Mouse (Mus musculus) heart, embryonic 15.5 days (tissue): ENCODE data around the gene Clybl. TPM values are rescaled to one million over a fixed set of nuclear protein-coding genes. Genes with fewer than 3 reads are reported as not detected.

Source experiments
- ATAC-seq: fragments of 200-750 bp; cut with Nextera tagmentation; replicated peaks from 2 replicates; pipeline ENCODE4 v1.8.0; 2017; ENCODE audit warnings: low read depth, moderate TSS enrichment; ENCODE audit not compliant: insufficient number of reproducible peaks, insufficient read depth, low FRiP score
- H3K27ac ChIP-seq: fragments of 300-500 bp; sonication (generic); 2 replicates; pipeline ENCODE4 v1.5.1; 2015; ENCODE audit warnings: mild to moderate bottlenecking, inconsistent platforms
- H3K27me3 ChIP-seq: fragments of 300-500 bp; sonication (generic); 2 replicates; pipeline ENCODE4 v1.6.1; 2015; ENCODE audit warnings: inconsistent platforms
- H3K36me3 ChIP-seq: fragments of 300-500 bp; sonication (generic); 2 replicates; pipeline ENCODE4 v1.6.1; 2015; ENCODE audit warnings: mild to moderate bottlenecking, inconsistent platforms
- H3K4me1 ChIP-seq: fragments of 300-500 bp; sonication (generic); replicated peaks from 2 replicates; pipeline ENCODE4 v1.6.1; 2015; ENCODE audit warnings: inconsistent platforms
- H3K4me2 ChIP-seq: fragments of 300-500 bp; sonication (generic); 2 replicates; pipeline ENCODE4 v1.6.1; 2015; ENCODE audit warnings: inconsistent platforms, mild to moderate bottlenecking, moderate library complexity
- H3K4me3 ChIP-seq: fragments of 300-500 bp; sonication (generic); 2 replicates; pipeline ENCODE4 v1.5.1; 2015; ENCODE audit warnings: mild to moderate bottlenecking, inconsistent platforms
- H3K9ac ChIP-seq: fragments of 300-500 bp; sonication (generic); 2 replicates; pipeline ENCODE4 v1.6.1; 2015; ENCODE audit warnings: mild to moderate bottlenecking, inconsistent platforms
- H3K9me3 ChIP-seq: fragments of 300-500 bp; sonication (generic); replicated peaks from 2 replicates; pipeline ENCODE4 v1.6.1; 2016; ENCODE audit warnings: inconsistent platforms
- WGBS: fragments of 180-500 bp; shearing (Covaris S2); methylation state at CpG from one replicate; pipeline ENCODE4 v1.1.7; 2015; ENCODE audit warnings: mixed read lengths; 5-methylcytosine and 5-hydroxymethylcytosine counted together
- polyA plus RNA-seq: library from polyadenylated mRNA; unstranded; fragments of >200 nt; fragmentation: Nextera tagmentation; extraction: Ambion mirVana; gene quantifications from 2 replicates; pipeline ENCODE4 v1.2.1, GENCODE M21; 2015

Clybl gene
- polyA plus RNA-seq, 1 experiment from 2014 or later = 87.2 TPM

- no peaks in the 10 kb centered on the region for H3K36me3 ChIP-seq
- H3K4me1 ChIP-seq = no peaks in the 10 kb centered on the region
- WGBS = 85% methylated on average over 28 of the region's 28 CpGs
- no peak overlapping the region for H3K4me3 ChIP-seq
- no peaks in the 10 kb centered on the region for H3K9me3 ChIP-seq
- no peak overlapping the region for H3K27ac ChIP-seq
- ATAC-seq = no peak
- no peak overlapping the region for H3K9ac ChIP-seq
- H3K27me3 ChIP-seq = no peaks in the 10 kb centered on the region
- no peak overlapping the region for H3K4me2 ChIP-seq
These were observed 185.9 kb downstream of the Clybl start for GRCm38 (mm10) chr14:122367252-122367868.

GRCm38 (mm10) chr14:122367882-122368418 is 186.4 kb downstream of the Clybl start:
- no peaks in the 10 kb centered on the region for H3K36me3 ChIP-seq
- H3K4me3 ChIP-seq = no peak overlapping the region
- H3K27ac ChIP-seq = no peak overlapping the region
- no peaks in the 10 kb centered on the region for H3K9me3 ChIP-seq
- H3K4me2 ChIP-seq = no peak overlapping the region
- no peaks in the 10 kb centered on the region for H3K27me3 ChIP-seq
- H3K4me1 ChIP-seq = no peaks in the 10 kb centered on the region
- WGBS = 89% methylated on average over 3 of the region's 3 CpGs
- H3K9ac ChIP-seq = no peak overlapping the region
- ATAC-seq = no peak

DNA sequence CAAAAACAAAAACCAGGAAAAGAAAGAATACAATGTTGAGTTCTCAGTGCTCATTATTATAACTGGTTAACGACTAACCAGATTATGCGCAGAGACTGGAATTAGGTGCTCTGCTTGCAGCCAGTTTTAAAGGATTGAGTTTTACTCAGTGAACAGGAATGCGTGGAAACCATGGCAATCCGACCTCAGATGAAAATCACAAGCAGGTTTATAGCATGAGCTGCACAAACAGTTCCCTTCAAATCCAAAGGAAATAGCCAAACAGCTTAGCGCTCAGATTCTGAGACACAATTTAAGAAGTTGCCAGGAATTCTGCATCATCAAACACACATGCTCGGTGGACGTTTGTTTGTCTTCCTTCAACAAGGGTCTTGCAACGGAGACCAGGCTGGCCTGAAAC is 187.0 kb downstream of the Clybl start:
- Histone ChIP-seq H3K36me3 (no peaks in the 10 kb centered on the region), H3K27ac (no peak overlapping the region), H3K4me2 (no peak overlapping the region), H3K4me1 (no peaks in the 10 kb centered on the region), H3K4me3 (no peak overlapping the region), H3K9me3 (no peaks in the 10 kb centered on the region), H3K27me3 (no peaks in the 10 kb centered on the region), H3K9ac (no peak overlapping the region)
- ATAC-seq = no peak
- 82% methylated on average over 8 of the region's 8 CpGs for WGBS

DNA sequence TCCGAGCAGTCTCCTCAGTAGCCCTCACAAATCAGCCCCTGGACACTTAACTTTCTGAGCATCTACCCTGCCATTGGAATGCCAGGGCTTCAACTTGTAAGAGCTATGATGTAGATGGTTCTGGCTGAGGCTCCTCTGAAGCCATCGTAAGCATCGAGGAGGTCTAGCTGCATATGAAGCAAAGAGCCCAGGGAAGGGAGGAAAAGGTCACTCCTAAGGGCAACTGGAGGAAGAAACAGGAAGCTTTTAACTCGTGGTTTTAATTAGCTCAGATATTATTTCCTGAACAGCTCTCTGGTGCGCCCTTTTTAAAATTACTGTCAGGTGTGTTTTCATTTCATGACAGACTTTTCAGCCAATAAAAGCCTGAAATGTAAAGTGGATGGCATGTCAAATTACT is 190.5 kb downstream of the Clybl start:
- 67% methylated on average over 5 of the region's 5 CpGs for WGBS
- Histone ChIP-seq H3K4me2 (no peak overlapping the region), H3K4me1 (no peaks in the 10 kb centered on the region), H3K27ac (no peak overlapping the region), H3K9me3 (no peaks in the 10 kb centered on the region), H3K4me3 (no peak overlapping the region), H3K36me3 (no peaks in the 10 kb centered on the region), H3K9ac (no peak overlapping the region), H3K27me3 (no peaks in the 10 kb centered on the region)
- ATAC-seq = no peak

DNA sequence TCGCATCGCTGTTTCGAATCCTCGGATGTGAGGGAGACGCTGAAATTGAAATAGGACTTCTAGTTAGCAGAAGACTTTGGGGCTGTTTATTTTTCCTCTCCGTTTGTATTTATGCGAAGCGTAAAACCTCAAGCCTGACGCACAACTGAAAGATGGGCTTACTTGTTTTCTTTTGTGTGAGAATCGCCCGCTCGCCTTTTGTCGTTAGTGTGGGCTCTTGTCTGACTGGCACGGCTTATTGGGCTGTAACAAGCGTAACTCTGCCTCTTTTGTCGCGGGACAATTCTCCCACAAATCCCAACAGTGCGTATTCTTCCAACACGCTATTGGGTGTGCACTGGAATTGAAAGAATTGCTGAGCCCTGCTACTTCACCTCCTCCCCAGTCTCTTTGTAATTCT is 192.0 kb downstream of the Clybl start:
- 53% methylated on average over 19 of the region's 19 CpGs for WGBS
- ATAC-seq = no peak
- H3K27ac ChIP-seq = no peak overlapping the region
- H3K36me3 ChIP-seq = no peaks in the 10 kb centered on the region
- no peaks in the 10 kb centered on the region for H3K4me1 ChIP-seq
- H3K9ac ChIP-seq = no peak overlapping the region
- no peak overlapping the region for H3K4me3 ChIP-seq
- H3K9me3 ChIP-seq = no peaks in the 10 kb centered on the region
- no peaks in the 10 kb centered on the region for H3K27me3 ChIP-seq
- H3K4me2 ChIP-seq = no peak overlapping the region; the same call in 1 of the 2 replicates

GRCm38 (mm10) chr14:122374285-122374997 is 192.9 kb downstream of the Clybl start:
- WGBS = 29% methylated on average over 9 of the region's 9 CpGs
- no peak overlapping the region for H3K9ac ChIP-seq
- no peak for ATAC-seq
- no peaks in the 10 kb centered on the region for H3K36me3 ChIP-seq
- H3K4me2 ChIP-seq = no peak overlapping the region
- H3K27ac ChIP-seq = no peak overlapping the region
- H3K4me3 ChIP-seq = no peak overlapping the region
- no peaks in the 10 kb centered on the region for H3K9me3 ChIP-seq
- no peaks in the 10 kb centered on the region for H3K27me3 ChIP-seq
- no peaks in the 10 kb centered on the region for H3K4me1 ChIP-seq

GRCm38 (mm10) chr14:122375070-122375811 is 193.7 kb downstream of the Clybl start:
- no peak for ATAC-seq
- Histone ChIP-seq H3K36me3 (no peaks in the 10 kb centered on the region), H3K4me1 (no peaks in the 10 kb centered on the region), H3K9ac (no peak overlapping the region), H3K4me2 (no peak overlapping the region), H3K27me3 (no peaks in the 10 kb centered on the region), H3K4me3 (no peak overlapping the region), H3K27ac (no peak overlapping the region), H3K9me3 (no peaks in the 10 kb centered on the region)
- WGBS = 73% methylated on average over 12 of the region's 12 CpGs

DNA sequence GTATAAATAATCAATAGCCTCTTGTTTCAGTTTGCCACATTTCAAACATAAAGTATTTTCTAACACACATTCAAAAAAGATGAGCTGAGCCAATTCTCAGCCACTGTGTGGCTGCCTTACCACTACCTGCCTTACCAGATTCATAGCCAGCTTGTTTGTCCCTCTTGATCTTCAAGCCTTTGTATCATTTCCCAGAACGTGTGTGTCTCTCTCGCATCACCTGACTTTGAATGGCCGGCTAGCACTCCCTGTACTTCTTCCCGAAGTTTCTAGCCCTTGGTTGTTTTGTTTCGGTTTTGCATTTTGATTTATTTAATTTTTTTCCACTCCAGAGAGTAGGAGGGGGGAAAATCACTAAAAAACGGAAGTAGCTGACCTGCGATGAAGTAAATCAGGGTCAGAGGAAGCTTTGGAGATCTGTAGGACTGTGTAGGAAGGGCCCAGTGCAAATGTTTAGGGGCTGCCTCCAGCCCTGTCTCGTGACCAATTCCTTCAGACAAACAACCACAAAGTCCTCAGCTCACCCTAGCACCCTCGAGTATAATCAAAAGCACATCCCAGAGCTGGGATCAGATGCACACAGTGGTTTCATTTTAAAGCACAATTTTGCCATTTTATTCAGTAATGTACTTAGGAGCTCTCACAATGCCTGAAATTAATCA is 195.1 kb downstream of the Clybl start:
- no peak overlapping the region for H3K4me3 ChIP-seq
- H3K4me1 ChIP-seq = no peaks in the 10 kb centered on the region
- H3K9ac ChIP-seq = no peak overlapping the region
- no peak for ATAC-seq
- no peaks in the 10 kb centered on the region for H3K9me3 ChIP-seq
- WGBS = 70% methylated on average over 9 of the region's 9 CpGs
- H3K4me2 ChIP-seq = no peak overlapping the region
- H3K36me3 ChIP-seq = no peaks in the 10 kb centered on the region
- no peak overlapping the region for H3K27ac ChIP-seq
- no peaks in the 10 kb centered on the region for H3K27me3 ChIP-seq

DNA sequence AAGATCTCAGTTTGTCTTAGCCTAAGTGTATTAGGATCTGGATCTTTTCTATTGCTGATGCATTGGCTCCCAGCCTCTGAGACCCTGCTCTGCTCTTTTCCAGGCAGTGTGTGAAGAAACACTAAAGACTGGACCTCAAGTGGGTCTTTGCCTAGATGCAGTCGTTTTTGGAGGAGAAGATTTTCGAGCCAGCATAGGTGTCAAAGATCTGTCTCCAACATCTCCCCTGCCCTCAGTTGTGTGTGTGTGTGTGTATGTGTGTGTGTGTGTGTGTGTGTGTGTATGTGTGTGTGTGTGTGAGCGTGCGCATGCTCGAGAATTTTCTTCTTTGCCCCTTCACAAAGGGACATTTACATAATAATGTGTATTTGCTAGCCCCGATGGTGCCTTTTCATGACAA is 196.2 kb downstream of the Clybl start:
- H3K4me3 ChIP-seq = no peak overlapping the region
- H3K27me3 ChIP-seq = no peaks in the 10 kb centered on the region
- H3K36me3 ChIP-seq = no peaks in the 10 kb centered on the region
- WGBS = 86% methylated on average over 6 of the region's 6 CpGs
- H3K27ac ChIP-seq = no peak overlapping the region
- H3K4me2 ChIP-seq = no peak overlapping the region
- ATAC-seq = no peak
- H3K9ac ChIP-seq = no peak overlapping the region
- no peaks in the 10 kb centered on the region for H3K9me3 ChIP-seq
- H3K4me1 ChIP-seq = no peaks in the 10 kb centered on the region

DNA sequence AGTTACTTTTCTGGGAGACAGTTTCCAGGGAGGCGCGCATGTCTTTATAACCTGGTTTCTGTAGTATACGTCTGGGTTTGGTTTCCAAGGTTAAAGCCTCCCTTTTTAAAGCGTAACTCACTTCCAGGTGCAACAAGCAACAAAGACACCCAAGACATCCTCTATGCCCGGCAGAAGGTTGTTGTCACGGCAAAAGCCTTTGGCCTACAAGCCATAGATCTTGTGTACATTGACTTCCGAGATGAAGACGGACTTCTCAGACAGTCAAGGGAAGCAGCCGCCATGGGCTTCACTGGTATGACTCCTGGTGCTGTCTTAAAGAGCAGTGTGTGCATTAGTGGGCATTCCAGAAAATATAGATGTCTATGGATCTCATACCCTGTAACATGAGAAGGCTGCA is 197.6 kb downstream of the Clybl start:
- 86% methylated on average over 9 of the region's 9 CpGs for WGBS
- Histone ChIP-seq H3K27ac (no peak overlapping the region), H3K36me3 (no peaks in the 10 kb centered on the region), H3K27me3 (no peaks in the 10 kb centered on the region), H3K4me3 (no peak overlapping the region), H3K4me1 (no peaks in the 10 kb centered on the region), H3K9me3 (no peaks in the 10 kb centered on the region), H3K9ac (no peak overlapping the region), H3K4me2 (no peak overlapping the region)
- ATAC-seq = no peak

GRCm38 (mm10) chr14:122379996-122380395 is 198.5 kb downstream of the Clybl start:
- 86% methylated on average over 5 of the region's 5 CpGs for WGBS

More at GRCm38 (mm10) chr14:122379996-122380395, 198.5 kb downstream of the Clybl start:
- Histone ChIP-seq H3K36me3 (no peaks in the 10 kb centered on the region), H3K9ac (no peak overlapping the region), H3K27me3 (no peaks in the 10 kb centered on the region), H3K4me2 (no peak overlapping the region), H3K4me3 (no peak overlapping the region), H3K27ac (no peak overlapping the region), H3K4me1 (no peaks in the 10 kb centered on the region), H3K9me3 (no peaks in the 10 kb centered on the region)
- no peak for ATAC-seq
